Mouse (Mus musculus): ENCODE measurements around the gene Angptl3.

Gene Angptl3

GRCm38 (mm10) chr4:99030686-99031085 is at the start of gene Angptl3:
Gene Angptl3 (plus strand): TSS chr4:99030954.
- DNase-seq = no peak

- no peak for DNase-seq
Observed at GRCm38 (mm10) chr4:98984701-98985100, 46.1 kb upstream of the Angptl3 start.

DNA sequence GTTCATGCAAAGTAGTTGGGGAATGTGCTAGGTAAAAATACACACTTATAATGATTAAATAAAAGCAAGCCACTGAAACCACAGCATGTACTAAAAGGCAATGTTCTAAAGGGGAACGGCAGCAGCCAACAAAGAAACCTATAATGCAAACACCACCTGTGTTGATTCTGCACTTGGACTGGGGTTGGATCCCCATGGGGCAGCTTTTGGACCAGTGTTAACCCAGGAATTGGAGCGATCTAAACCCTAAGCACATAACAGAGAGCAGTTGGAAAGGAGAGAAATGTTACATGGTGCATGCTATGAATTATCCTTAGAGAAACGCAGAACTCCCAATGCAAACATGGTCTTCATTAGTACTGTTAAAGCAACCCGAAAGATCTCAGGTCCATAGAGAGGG is 37.3 kb upstream of the Angptl3 start:
- DNase-seq = no peak

DNA sequence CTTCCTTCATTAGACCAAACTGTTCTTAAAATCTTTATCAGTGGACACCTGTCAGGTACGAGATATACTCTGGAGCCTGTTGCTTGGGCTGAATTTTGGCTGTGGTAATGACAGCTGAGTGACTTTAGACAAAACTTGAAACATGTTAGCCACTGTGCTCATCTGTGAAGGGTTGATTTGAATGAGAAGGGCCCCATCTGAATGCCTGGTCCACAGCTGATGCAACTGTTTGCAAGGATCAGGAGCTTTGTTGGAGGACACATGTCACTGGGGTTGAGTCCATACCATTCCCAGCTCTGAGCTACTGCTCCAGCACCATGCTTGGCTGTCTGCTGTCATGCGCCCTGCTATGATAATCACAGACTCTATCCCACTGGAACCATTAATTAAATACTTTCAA is 25.2 kb upstream of the Angptl3 start:
- DNase-seq = no peak

DNA sequence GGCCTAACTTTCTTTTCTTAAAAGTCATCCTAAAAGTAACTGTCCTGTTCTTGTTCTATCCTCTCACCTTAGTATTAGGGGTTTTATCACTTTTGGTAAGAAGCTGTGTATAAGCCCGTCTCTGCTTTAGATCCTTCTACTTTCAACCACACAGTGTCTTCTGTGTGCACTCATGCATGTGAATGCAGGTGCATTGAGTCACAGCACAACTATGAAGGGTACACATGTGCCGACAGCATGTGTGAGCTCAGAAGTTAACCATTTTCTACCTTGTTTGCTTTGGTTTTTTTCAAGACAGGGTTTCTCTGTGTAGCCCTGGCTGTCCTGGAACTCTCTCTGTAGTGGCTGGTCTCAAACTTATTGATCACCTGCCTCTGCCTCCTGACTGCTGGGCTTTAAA is 24.4 kb upstream of the Angptl3 start:
- no peak for DNase-seq

- no peak for DNase-seq
Observed at GRCm38 (mm10) chr4:99011039-99011438, 19.7 kb upstream of the Angptl3 start.

DNA sequence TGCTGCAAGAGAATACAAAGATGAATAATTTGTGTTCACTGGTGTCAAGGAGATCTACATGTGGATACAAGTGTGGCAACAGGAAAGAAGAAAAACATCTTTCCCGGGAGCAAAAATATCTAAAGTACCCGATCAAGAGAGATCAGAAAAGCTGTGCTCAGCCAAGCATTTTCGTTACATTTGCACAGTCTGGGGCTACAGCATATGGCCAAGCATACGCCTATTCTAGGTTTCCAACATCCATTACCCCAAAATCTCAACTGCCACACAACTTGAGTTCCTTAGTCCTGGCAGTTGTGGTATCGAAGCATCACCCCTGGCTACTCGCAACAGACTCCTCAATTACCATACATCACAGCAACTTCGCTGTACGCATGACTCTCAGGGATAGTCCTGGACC is 8.5 kb upstream of the Angptl3 start:
- no peak for DNase-seq

DNA sequence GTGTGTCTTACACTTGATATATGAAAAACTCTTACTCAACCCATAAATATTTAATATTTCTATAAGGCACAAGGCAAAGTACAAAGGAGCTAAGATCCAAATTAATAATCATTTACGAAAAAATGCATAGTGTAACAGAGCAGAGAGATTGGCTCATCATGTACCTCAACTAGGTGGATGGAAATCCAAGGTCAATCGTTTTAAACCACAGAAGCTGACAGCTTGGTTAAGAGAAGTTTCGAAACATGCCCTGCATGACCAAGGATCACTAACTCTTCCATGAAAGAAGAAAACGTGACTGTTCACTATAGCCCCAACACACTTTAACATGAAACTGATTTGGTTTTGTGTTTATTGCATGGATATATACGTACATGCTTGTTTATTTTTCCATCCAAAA is 2.4 kb upstream of the Angptl3 start:
- no peak for DNase-seq

GRCm38 (mm10) chr4:99032921-99033320 is 2.2 kb downstream of the Angptl3 start:
- DNase-seq = no peak

- DNase-seq = no peak
Observed at GRCm38 (mm10) chr4:99044854-99045253, 14.1 kb downstream of the Angptl3 start.

- DNase-seq = no peak
Observed at GRCm38 (mm10) chr4:99046471-99046870, 15.7 kb downstream of the Angptl3 start.

DNA sequence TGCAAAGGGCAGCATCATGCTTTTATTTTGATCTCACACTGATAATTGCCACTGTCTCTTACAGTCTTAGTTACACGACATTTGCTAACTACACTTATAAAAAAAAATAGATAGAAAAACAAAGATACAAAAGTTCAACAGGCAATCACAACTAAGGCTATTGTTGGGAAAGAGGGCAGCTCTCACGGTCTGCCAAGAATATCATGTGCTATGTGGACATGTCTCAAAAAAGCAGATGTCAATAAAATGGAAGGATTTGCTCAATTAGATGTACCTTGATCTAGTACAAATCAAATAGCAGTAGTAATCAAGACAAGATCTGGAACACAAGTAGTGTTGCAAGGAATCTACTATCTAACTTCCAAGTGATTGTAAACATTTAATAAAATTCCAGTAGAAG is 17.8 kb downstream of the Angptl3 start:
- DNase-seq = no peak

DNA sequence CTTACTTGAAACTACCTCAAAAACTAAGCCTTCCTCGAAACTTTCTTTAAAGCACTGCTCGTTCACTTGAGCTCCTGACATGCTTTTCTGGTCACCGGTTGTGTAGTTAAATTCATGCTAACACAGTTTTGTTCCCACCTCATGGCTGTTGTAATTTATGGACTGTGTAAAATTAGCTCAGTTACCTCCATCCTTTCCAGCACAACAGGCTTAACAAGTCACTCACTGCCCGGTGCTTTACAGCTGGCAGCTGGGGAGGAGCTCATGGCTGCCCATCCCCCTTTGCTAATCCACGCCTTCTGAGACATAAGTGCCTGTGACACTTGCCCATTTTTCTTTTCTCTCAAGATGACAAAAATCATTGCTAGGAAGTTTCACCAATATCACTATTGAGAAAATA is 33.8 kb downstream of the Angptl3 start:
- DNase-seq = no peak

DNA sequence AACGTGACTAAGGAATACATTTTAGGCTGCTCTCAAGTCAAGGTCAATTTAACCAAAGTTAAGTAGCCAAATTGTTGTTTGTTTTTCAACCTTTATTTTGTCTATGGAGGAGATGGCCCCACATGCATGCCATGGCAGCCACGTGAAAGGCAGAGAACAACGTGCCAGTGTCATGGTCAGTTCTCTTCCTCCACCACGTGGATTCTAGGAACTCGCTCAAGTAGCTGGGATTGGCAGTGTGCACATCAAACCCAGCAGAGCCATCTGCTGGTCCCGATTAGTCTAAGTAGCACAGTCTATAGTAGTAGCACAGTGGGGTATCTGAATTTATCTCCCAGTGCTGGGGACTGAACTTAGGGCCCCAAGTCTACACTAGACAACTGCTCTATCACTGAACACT is 38.1 kb downstream of the Angptl3 start:
- no peak for DNase-seq

GRCm38 (mm10) chr4:99078005-99078404 is 47.3 kb downstream of the Angptl3 start:
- no peak for DNase-seq

DNA sequence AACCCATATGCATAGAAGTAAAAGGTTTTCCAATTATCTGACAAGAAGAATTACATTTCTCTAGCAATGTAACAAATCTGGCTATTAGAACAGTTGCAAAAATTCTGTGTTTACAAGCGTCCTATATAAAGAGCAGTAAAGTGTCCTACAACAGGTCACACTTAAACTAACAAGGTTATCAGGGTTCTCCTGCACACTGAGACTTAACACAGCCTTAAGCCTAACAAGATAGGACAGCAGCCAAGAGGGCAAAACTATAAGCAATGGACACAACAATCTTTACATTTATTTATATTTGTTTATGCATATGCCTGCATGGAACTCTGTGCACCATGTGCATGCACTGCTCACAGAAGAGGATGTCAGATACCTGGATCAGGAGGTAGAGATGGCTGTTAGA is 50.4 kb downstream of the Angptl3 start:
- DNase-seq = no peak

GRCm38 (mm10) chr4:99083862-99084261 is 53.1 kb downstream of the Angptl3 start:
- no peak for DNase-seq

DNA sequence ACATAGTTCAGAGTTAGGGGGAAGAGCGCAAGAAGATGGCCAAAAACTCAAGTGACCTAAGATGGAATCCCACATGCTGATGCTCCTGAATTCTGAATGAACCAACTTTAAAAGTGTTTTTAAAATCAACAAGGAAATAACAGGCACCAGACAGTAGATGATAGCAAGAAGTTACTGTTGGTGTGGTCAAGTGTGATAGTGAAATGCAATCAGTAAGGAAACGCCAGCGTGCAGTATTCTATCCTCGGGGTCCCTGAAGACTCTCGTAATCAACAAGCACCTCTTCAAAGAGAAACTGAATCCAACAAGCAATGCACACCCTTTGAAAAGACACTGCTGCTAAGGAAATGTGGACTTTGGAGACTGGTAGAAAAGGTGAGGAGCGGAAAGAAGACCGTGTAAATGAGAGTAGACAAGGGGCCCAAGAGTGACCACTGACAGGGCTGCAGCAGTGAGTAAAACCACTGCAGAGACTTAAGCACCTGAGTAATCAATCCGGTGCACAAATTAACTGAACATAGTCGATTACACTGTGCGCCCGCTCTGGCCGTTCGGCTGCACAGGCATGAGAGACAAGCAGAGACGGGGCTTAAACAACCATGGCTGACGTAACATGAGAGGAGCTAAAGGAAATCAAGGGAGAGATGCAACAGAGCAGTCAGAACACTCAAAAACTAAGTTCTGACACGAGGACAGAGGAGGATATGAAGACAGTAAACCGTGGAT is 57.2 kb downstream of the Angptl3 start:
- no peak for DNase-seq

DNA sequence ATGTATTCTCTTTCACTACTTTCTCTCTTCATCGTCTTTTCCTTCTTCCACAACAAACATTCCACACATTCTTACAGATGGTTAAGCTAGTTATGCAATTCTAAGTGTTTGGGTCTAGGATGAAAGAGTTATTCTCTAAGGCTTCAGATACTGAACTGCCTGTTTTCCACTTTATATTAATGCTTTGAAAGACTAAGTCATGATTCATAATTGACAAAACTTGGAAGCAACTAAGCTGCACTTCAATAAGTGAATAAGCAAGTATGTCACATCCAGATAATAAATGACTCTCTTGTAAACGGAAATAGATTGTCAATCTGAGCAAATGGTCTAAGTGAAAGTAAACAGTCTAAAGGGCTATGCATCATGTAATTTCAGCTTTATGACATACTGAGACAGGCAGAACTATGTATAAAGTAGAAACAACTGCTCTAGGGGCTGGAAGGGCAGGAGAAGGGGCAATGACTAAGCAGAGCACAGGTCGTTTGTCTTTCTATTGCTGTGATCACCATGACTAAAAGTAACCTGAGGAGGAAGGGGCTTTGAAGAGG is 60.5 kb downstream of the Angptl3 start:
- DNase-seq = no peak

GRCm38 (mm10) chr4:99091777-99092176 is 61.0 kb downstream of the Angptl3 start:
- DNase-seq = no peak

Measured in thymus, postnatal 4 days (tissue).